27 mouse cellular contexts compared by ENCODE assay signal in the genomic region with DNA sequence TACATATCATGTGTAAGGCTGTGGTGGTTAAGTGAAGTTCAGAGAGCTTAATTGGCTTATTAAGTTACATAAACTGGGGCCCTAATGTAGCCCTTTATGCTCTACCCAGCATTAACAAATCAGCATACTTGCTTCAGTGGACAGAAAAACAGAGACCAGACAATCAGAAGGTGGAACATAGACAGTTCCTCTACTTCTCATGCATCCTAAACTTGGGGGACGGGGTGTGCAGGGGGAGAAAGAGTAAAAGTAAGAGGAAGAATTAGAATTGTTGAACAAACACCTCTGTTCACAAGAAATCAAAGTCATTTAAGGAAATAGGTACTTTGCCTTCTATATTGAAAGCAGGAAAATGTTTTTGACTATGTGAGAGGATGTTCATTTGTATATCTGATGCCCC.
"Had no signal": no experiment of that assay in that cellular context is flagged by ENCODE, and none has a peak within 500 bp of the region (broad histone marks: within the 10 kb centered on the region; RNA-seq: fewer than 3 reads in every experiment).

No protein-coding gene starts in this region.

- H3K36me3 ChIP-seq: heart, embryonic 10.5 days; heart, embryonic 12.5 days; hindbrain, embryonic 10.5 days; hindbrain, embryonic 13.5 days; intestine, embryonic 15.5 days; kidney, embryonic 15.5 days; limb, embryonic 12.5 days; liver, embryonic 13.5 days had no signal

- H3K9me3 ChIP-seq: heart, embryonic 10.5 days; heart, embryonic 12.5 days; hindbrain, embryonic 10.5 days; hindbrain, embryonic 13.5 days; intestine, embryonic 15.5 days; kidney, embryonic 15.5 days; limb, embryonic 12.5 days; liver, embryonic 13.5 days had no signal

- H3K27ac ChIP-seq: gastrocnemius, adult 2 months; heart, adult 2 months; heart, embryonic 10.5 days; hindbrain, embryonic 10.5 days; hindbrain, embryonic 13.5 days; intestine, embryonic 15.5 days; kidney, embryonic 15.5 days; kidney, postnatal 0 days; limb, embryonic 12.5 days; liver, embryonic 13.5 days had no signal

- H3K4me2 ChIP-seq: heart, embryonic 12.5 days; hindbrain, embryonic 13.5 days; intestine, embryonic 15.5 days; kidney, embryonic 15.5 days; limb, embryonic 12.5 days; liver, embryonic 11.5 days; liver, embryonic 13.5 days had no signal

- H3K27me3 ChIP-seq: heart, embryonic 12.5 days; hindbrain, embryonic 13.5 days; intestine, embryonic 15.5 days; kidney, embryonic 15.5 days had no signal

- ATAC-seq: hindbrain, embryonic 16.5 days; inflammation-experienced regulatory T-cells, adult 6 months; intestine, embryonic 15.5 days; intestine, postnatal 0 days had no signal

- DNase-seq: gastrocnemius, adult 2 months; gastrocnemius, postnatal 10 days; gastrocnemius, postnatal 25 days; heart, adult 2 months; heart, postnatal 10 days; heart, postnatal 4 days; kidney, adult 2 months; kidney, adult 9 months; kidney, postnatal 14 days; kidney, postnatal 36 days; layer of hippocampus, adult 9-11 months; layer of hippocampus, postnatal 36 days; left cerebral cortex, postnatal 4 days; liver; liver, embryonic 13.5 days had no signal

- H3K4me3 ChIP-seq: gastrocnemius, adult 2 months; heart, adult 2 months; heart, embryonic 10.5 days; heart, embryonic 12.5 days; hindbrain, embryonic 10.5 days; hindbrain, embryonic 13.5 days; intestine, embryonic 15.5 days; kidney, embryonic 15.5 days; limb, embryonic 12.5 days; liver, embryonic 13.5 days had no signal

- H3K9ac ChIP-seq: heart, embryonic 12.5 days; hindbrain, embryonic 13.5 days; intestine, embryonic 15.5 days; kidney, embryonic 15.5 days; limb, embryonic 12.5 days; liver, embryonic 13.5 days had no signal
